Mouse (Mus musculus): Measurements from ENCODE around the gene Disc1. TPM values are rescaled to one million over a fixed set of nuclear protein-coding genes. Genes with fewer than 3 reads are reported as not detected.

The Disc1 gene
- polyA plus RNA-seq, 1 experiment from 2014 or later, result 0.30 TPM

GRCm38 (mm10) chr8:125284875-125285274, 230.9 kb downstream of the Disc1 start:
- Histone ChIP-seq H3K9me3 (replicated peaks; ENCODE audit: control insufficient read depth, low read length) (no peaks in the 10 kb centered on the region), H3K4me2 (ENCODE audit: low read depth, low read length) (no peak overlapping the region), H3K4me3 (ENCODE audit: low read depth, low read length) (no peak overlapping the region), H3K27me3 (ENCODE audit: control insufficient read depth, insufficient read depth, low read depth, low read length) (no peaks in the 10 kb centered on the region), H3K4me1 (ENCODE audit: control insufficient read depth, low read depth, low read length) (no peaks in the 10 kb centered on the region), H3K27ac (ENCODE audit: low read length) (no peak overlapping the region), H3K9ac (ENCODE audit: low read depth, low read length) (no peak overlapping the region), H3K36me3 (ENCODE audit: control insufficient read depth, insufficient read depth) (no peaks in the 10 kb centered on the region)
- 49% methylated on average over 4 of the region's 4 CpGs for WGBS (ENCODE audit: insufficient replicate concordance)
- no peak for ATAC-seq (ENCODE audit: low read depth)

GRCm38 (mm10) chr8:125285391-125285790, 231.4 kb downstream of the Disc1 start:
- no peak overlapping the region for H3K4me3 ChIP-seq (ENCODE audit: low read depth, low read length)
- H3K27me3 ChIP-seq (ENCODE audit: control insufficient read depth, insufficient read depth, low read depth, low read length), result no peaks in the 10 kb centered on the region
- 67% methylated on average over 8 of the region's 8 CpGs for WGBS (ENCODE audit: insufficient replicate concordance)
- no peaks in the 10 kb centered on the region for H3K4me1 ChIP-seq (ENCODE audit: control insufficient read depth, low read depth, low read length)
- no peaks in the 10 kb centered on the region for H3K36me3 ChIP-seq (ENCODE audit: control insufficient read depth, insufficient read depth)
- no peak overlapping the region for H3K4me2 ChIP-seq (ENCODE audit: low read depth, low read length)
- ATAC-seq (ENCODE audit: low read depth), result no peak
- H3K27ac ChIP-seq (ENCODE audit: low read length), result no peak overlapping the region
- no peaks in the 10 kb centered on the region for H3K9me3 ChIP-seq (replicated peaks; ENCODE audit: control insufficient read depth, low read length)
- H3K9ac ChIP-seq (ENCODE audit: low read depth, low read length), result no peak overlapping the region

- Histone ChIP-seq H3K27ac (ENCODE audit: low read length) (no peak overlapping the region), H3K4me1 (ENCODE audit: control insufficient read depth, low read depth, low read length) (no peaks in the 10 kb centered on the region), H3K4me3 (ENCODE audit: low read depth, low read length) (no peak overlapping the region), H3K36me3 (ENCODE audit: control insufficient read depth, insufficient read depth) (no peaks in the 10 kb centered on the region), H3K9ac (ENCODE audit: low read depth, low read length) (no peak overlapping the region), H3K27me3 (ENCODE audit: control insufficient read depth, insufficient read depth, low read depth, low read length) (no peaks in the 10 kb centered on the region), H3K4me2 (ENCODE audit: low read depth, low read length) (no peak overlapping the region), H3K9me3 (replicated peaks; ENCODE audit: control insufficient read depth, low read length) (no peaks in the 10 kb centered on the region)
- no peak for ATAC-seq (ENCODE audit: low read depth)
- 48% methylated on average over 12 of the region's 12 CpGs for WGBS (ENCODE audit: insufficient replicate concordance)
Observed at GRCm38 (mm10) chr8:125285966-125286681, 232.1 kb downstream of the Disc1 start.

GRCm38 (mm10) chr8:125287311-125287710, 233.3 kb downstream of the Disc1 start:
- no peak overlapping the region for H3K27ac ChIP-seq (ENCODE audit: low read length)
- H3K36me3 ChIP-seq (ENCODE audit: control insufficient read depth, insufficient read depth), result no peaks in the 10 kb centered on the region
- no peak for ATAC-seq (ENCODE audit: low read depth)
- no peak overlapping the region for H3K4me3 ChIP-seq (ENCODE audit: low read depth, low read length)
- H3K4me2 ChIP-seq (ENCODE audit: low read depth, low read length), result no peak overlapping the region
- WGBS (ENCODE audit: insufficient replicate concordance), result 48% methylated on average over 4 of the region's 4 CpGs
- no peak overlapping the region for H3K9ac ChIP-seq (ENCODE audit: low read depth, low read length)
- no peaks in the 10 kb centered on the region for H3K4me1 ChIP-seq (ENCODE audit: control insufficient read depth, low read depth, low read length)
- H3K9me3 ChIP-seq (replicated peaks; ENCODE audit: control insufficient read depth, low read length), result no peaks in the 10 kb centered on the region
- H3K27me3 ChIP-seq (ENCODE audit: control insufficient read depth, insufficient read depth, low read depth, low read length), result no peaks in the 10 kb centered on the region

GRCm38 (mm10) chr8:125287841-125288341, 233.9 kb downstream of the Disc1 start:
- no peak for ATAC-seq (ENCODE audit: low read depth)
- no peaks in the 10 kb centered on the region for H3K4me1 ChIP-seq (ENCODE audit: control insufficient read depth, low read depth, low read length)
- no peak overlapping the region for H3K4me2 ChIP-seq (ENCODE audit: low read depth, low read length)
- H3K27ac ChIP-seq (ENCODE audit: low read length), result no peak overlapping the region
- H3K4me3 ChIP-seq (ENCODE audit: low read depth, low read length), result no peak overlapping the region
- no peaks in the 10 kb centered on the region for H3K9me3 ChIP-seq (replicated peaks; ENCODE audit: control insufficient read depth, low read length)
- 37% methylated on average over 7 of the region's 7 CpGs for WGBS (ENCODE audit: insufficient replicate concordance)
- H3K36me3 ChIP-seq (ENCODE audit: control insufficient read depth, insufficient read depth), result no peaks in the 10 kb centered on the region
- H3K9ac ChIP-seq (ENCODE audit: low read depth, low read length), result no peak overlapping the region
- H3K27me3 ChIP-seq (ENCODE audit: control insufficient read depth, insufficient read depth, low read depth, low read length), result no peaks in the 10 kb centered on the region

GRCm38 (mm10) chr8:125291506-125291905, 237.5 kb downstream of the Disc1 start:
- H3K27me3 ChIP-seq (ENCODE audit: control insufficient read depth, insufficient read depth, low read depth, low read length), result no peaks in the 10 kb centered on the region
- ATAC-seq (ENCODE audit: low read depth), result no peak
- no peaks in the 10 kb centered on the region for H3K9me3 ChIP-seq (replicated peaks; ENCODE audit: control insufficient read depth, low read length)
- no peak overlapping the region for H3K4me3 ChIP-seq (ENCODE audit: low read depth, low read length)
- H3K36me3 ChIP-seq (ENCODE audit: control insufficient read depth, insufficient read depth), result no peaks in the 10 kb centered on the region
- no peak overlapping the region for H3K27ac ChIP-seq (ENCODE audit: low read length)
- H3K9ac ChIP-seq (ENCODE audit: low read depth, low read length), result no peak overlapping the region
- no peaks in the 10 kb centered on the region for H3K4me1 ChIP-seq (ENCODE audit: control insufficient read depth, low read depth, low read length)
- no peak overlapping the region for H3K4me2 ChIP-seq (ENCODE audit: low read depth, low read length)
- WGBS (ENCODE audit: insufficient replicate concordance), result 70% methylated on average over 10 of the region's 10 CpGs

- Histone ChIP-seq H3K4me3 (ENCODE audit: low read depth, low read length) (no peak overlapping the region), H3K9me3 (replicated peaks; ENCODE audit: control insufficient read depth, low read length) (no peaks in the 10 kb centered on the region), H3K27me3 (ENCODE audit: control insufficient read depth, insufficient read depth, low read depth, low read length) (no peaks in the 10 kb centered on the region), H3K36me3 (ENCODE audit: control insufficient read depth, insufficient read depth) (no peaks in the 10 kb centered on the region), H3K4me2 (ENCODE audit: low read depth, low read length) (no peak overlapping the region), H3K27ac (ENCODE audit: low read length) (no peak overlapping the region), H3K4me1 (ENCODE audit: control insufficient read depth, low read depth, low read length) (no peaks in the 10 kb centered on the region), H3K9ac (ENCODE audit: low read depth, low read length) (no peak overlapping the region)
- WGBS (ENCODE audit: insufficient replicate concordance), result 74% methylated on average over 22 of the region's 22 CpGs
- no peak for ATAC-seq (ENCODE audit: low read depth)
Observed at GRCm38 (mm10) chr8:125291932-125292717, 238.1 kb downstream of the Disc1 start.

- WGBS (ENCODE audit: insufficient replicate concordance), result 36% methylated on average over 8 of the region's 8 CpGs
- Histone ChIP-seq H3K9ac (ENCODE audit: low read depth, low read length) (no peak overlapping the region), H3K4me1 (ENCODE audit: control insufficient read depth, low read depth, low read length) (no peaks in the 10 kb centered on the region), H3K27me3 (ENCODE audit: control insufficient read depth, insufficient read depth, low read depth, low read length) (no peaks in the 10 kb centered on the region), H3K9me3 (replicated peaks; ENCODE audit: control insufficient read depth, low read length) (no peaks in the 10 kb centered on the region), H3K27ac (ENCODE audit: low read length) (no peak overlapping the region), H3K4me3 (ENCODE audit: low read depth, low read length) (no peak overlapping the region), H3K4me2 (ENCODE audit: low read depth, low read length) (no peak overlapping the region), H3K36me3 (ENCODE audit: control insufficient read depth, insufficient read depth) (no peaks in the 10 kb centered on the region)
- no peak for ATAC-seq (ENCODE audit: low read depth)
Observed at GRCm38 (mm10) chr8:125292933-125293591, 239.1 kb downstream of the Disc1 start.
